Mouse (Mus musculus) liver, postnatal 0 days (tissue): Measurements from ENCODE around the gene Mob3b.

Experiments
- CTCF ChIP-seq: sonication (generic); IDR thresholded peaks from 2 replicates; pipeline ENCODE4 v1.5.1; 2016; ENCODE audit warnings: antibody characterized with exemption, low read depth
- EP300 ChIP-seq: IDR thresholded peaks from 2 replicates; pipeline ENCODE4 v1.6.1; 2016; ENCODE audit warnings: antibody characterized with exemption, low read depth, mild to moderate bottlenecking

DNA sequence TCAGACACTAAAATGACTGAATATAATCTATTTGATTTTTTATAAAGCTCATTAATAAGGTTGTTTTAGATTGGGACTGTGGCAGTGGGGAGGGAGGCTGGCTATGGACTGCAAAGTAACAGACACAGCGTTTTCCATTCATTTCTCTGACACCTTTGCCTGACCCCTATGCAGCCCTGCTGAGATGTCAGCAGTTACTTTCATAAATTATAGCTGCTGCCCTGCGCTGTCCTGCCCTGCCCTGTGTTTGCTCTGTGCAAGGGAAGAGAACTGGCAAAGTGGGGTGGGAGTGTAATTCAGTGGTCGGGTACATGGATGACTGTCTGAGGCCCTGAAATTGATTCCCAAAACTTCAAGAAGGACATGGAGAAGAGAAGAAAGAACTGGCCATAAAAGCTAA lies 3.2 kb downstream of the Mob3b start:
- TF ChIP-seq EP300 (no peak), CTCF (no peak)
